8 mouse cellular contexts compared by ENCODE assay signal in genomic region chr5:70842192-70843095, GRCm38 (mm10). TPM values are rescaled to one million over a fixed set of nuclear protein-coding genes. Genes with fewer than 3 reads are reported as not detected.
DNase-seq lines count a peak whose midpoint lies in the region; ATAC-seq and TF ChIP-seq lines count a peak whose summit lies in the region.

TSS of gene Gabrg1 (minus strand) at chr5:70842617.

- DNase-seq in liver, embryonic 11.5 days (ENCODE audit: low spot score), result no peak
- DNase-seq in embryo, embryonic 10.5 days (ENCODE audit: low spot score), result peak; percentile 77
- peak; percentile 54 for DNase-seq in left cerebral cortex, postnatal 4 days
- peak; percentile 35 for DNase-seq in right cerebral cortex, postnatal 14 days
- no peak for DNase-seq in gastrocnemius, postnatal 14 days
- DNase-seq in liver, postnatal 0 days, result no peak

- H3K9ac ChIP-seq in liver, embryonic 11.5 days (ENCODE audit: low read depth, low read length), result no peak within 1 kb of the TSS
- H3K9ac ChIP-seq in liver, embryonic 12.5 days, result no peak within 1 kb of the TSS
- H3K9ac ChIP-seq in hindbrain, embryonic 13.5 days, result peak within 1 kb of the TSS; percentile 56
- H3K9ac ChIP-seq in liver, postnatal 0 days (replicated peaks), result no peak within 1 kb of the TSS

- H3K4me3 ChIP-seq in liver, embryonic 11.5 days (ENCODE audit: low read depth, low read length), result no peak within 1 kb of the TSS
- no peak within 1 kb of the TSS for H3K4me3 ChIP-seq in liver, embryonic 12.5 days
- peak within 1 kb of the TSS; percentile 50 for H3K4me3 ChIP-seq in hindbrain, embryonic 13.5 days
- H3K4me3 ChIP-seq in liver, postnatal 0 days (ENCODE audit: low read depth, low read length), result no peak within 1 kb of the TSS

- H3K9me3 ChIP-seq in liver, embryonic 11.5 days (ENCODE audit: control insufficient read depth, low read length), result no peaks in the 10 kb centered on the region
- H3K9me3 ChIP-seq in liver, embryonic 12.5 days (replicated peaks), result no peaks in the 10 kb centered on the region
- H3K9me3 ChIP-seq in hindbrain, embryonic 13.5 days, result no peaks in the 10 kb centered on the region
- no peaks in the 10 kb centered on the region for H3K9me3 ChIP-seq in liver, postnatal 0 days (ENCODE audit: low read length)

- WGBS in liver, embryonic 11.5 days, result 10% methylated on average over 19 of the region's 19 CpGs
- 13% methylated on average over 19 of the region's 19 CpGs for WGBS in liver, embryonic 12.5 days (ENCODE audit: insufficient replicate concordance)
- WGBS in hindbrain, embryonic 13.5 days, result under 1% methylated on average over 19 of the region's 19 CpGs
- 9% methylated on average over 19 of the region's 19 CpGs for WGBS in liver, postnatal 0 days (ENCODE audit: insufficient replicate concordance)

- no peaks in the 10 kb centered on the region for H3K27me3 ChIP-seq in liver, embryonic 11.5 days (replicated peaks; ENCODE audit: control insufficient read depth, insufficient read depth, low read length)
- no peaks in the 10 kb centered on the region for H3K27me3 ChIP-seq in liver, embryonic 12.5 days (replicated peaks)
- H3K27me3 ChIP-seq in hindbrain, embryonic 13.5 days, result no peaks in the 10 kb centered on the region
- H3K27me3 ChIP-seq in liver, postnatal 0 days (ENCODE audit: insufficient read depth, low read length), result no peaks in the 10 kb centered on the region

- peak within 1 kb of the TSS; percentile 7 for H3K4me2 ChIP-seq in liver, embryonic 11.5 days
- H3K4me2 ChIP-seq in liver, embryonic 12.5 days, result no peak within 1 kb of the TSS
- H3K4me2 ChIP-seq in hindbrain, embryonic 13.5 days, result peak within 1 kb of the TSS; percentile 67
- no peak within 1 kb of the TSS for H3K4me2 ChIP-seq in liver, postnatal 0 days (ENCODE audit: low read depth, low read length)

- TF ChIP-seq EP300 in liver, postnatal 0 days (IDR thresholded peaks at IDR 0.05; ENCODE audit: low read depth), result no peak

- intact Hi-C loops in left cerebral cortex, postnatal 4 days (cut with DNase I), result no loop called here
- intact Hi-C loops in gastrocnemius, postnatal 14 days (cut with DNase I; ENCODE audit: low total_unique reads), result no loop called here

- ATAC-seq in liver, embryonic 11.5 days (replicated peaks; ENCODE audit: low FRiP score), result no peak
- ATAC-seq in liver, embryonic 12.5 days, result no peak
- ATAC-seq in hindbrain, embryonic 13.5 days (ENCODE audit: low FRiP score), result peak; percentile 93
- ATAC-seq in liver, postnatal 0 days, result no peak

- H3K4me1 ChIP-seq in liver, embryonic 11.5 days (replicated peaks; ENCODE audit: control insufficient read depth, insufficient read depth, low read length), result no peaks in the 10 kb centered on the region
- no peaks in the 10 kb centered on the region for H3K4me1 ChIP-seq in liver, embryonic 12.5 days
- H3K4me1 ChIP-seq in hindbrain, embryonic 13.5 days (replicated peaks), result peaks cover 6% of the 10 kb centered on the region; the same call in 1 of the 2 replicates
- H3K4me1 ChIP-seq in liver, postnatal 0 days (ENCODE audit: insufficient read depth), result no peaks in the 10 kb centered on the region

- no peak for TF ChIP-seq CTCF in liver, postnatal 0 days (IDR thresholded peaks at IDR 0.05; ENCODE audit: low read depth)

- H3K27ac ChIP-seq in liver, embryonic 11.5 days (ENCODE audit: low read depth, low read length), result no peak within 1 kb of the TSS
- H3K27ac ChIP-seq in liver, embryonic 12.5 days, result no peak within 1 kb of the TSS
- peak within 1 kb of the TSS; percentile 77 for H3K27ac ChIP-seq in hindbrain, embryonic 13.5 days
- no peak within 1 kb of the TSS for H3K27ac ChIP-seq in liver, postnatal 0 days (ENCODE audit: low read depth)

- no peaks in the 10 kb centered on the region for H3K36me3 ChIP-seq in liver, embryonic 11.5 days (ENCODE audit: control insufficient read depth, insufficient read depth, low read length)
- no peaks in the 10 kb centered on the region for H3K36me3 ChIP-seq in liver, embryonic 12.5 days
- no peaks in the 10 kb centered on the region for H3K36me3 ChIP-seq in hindbrain, embryonic 13.5 days
- no peaks in the 10 kb centered on the region for H3K36me3 ChIP-seq in liver, postnatal 0 days (replicated peaks; ENCODE audit: insufficient read depth, low read length)

RNA-seq across cellular contexts. Expression of gene Gabrg1, which starts in this region (rescaled TPM):
- polyA plus RNA-seq in liver, embryonic 11.5 days (2014; fragmentation: Nextera tagmentation; extraction: Ambion mirVana), result 0.04 TPM in 1 of 2 replicates, not detected in the other
- not detected in 2 replicates for polyA plus RNA-seq in liver, embryonic 12.5 days (2016; fragmentation: Nextera tagmentation; extraction: Ambion mirVana)
- 5.5 and 5.7 TPM in 2 replicates for polyA plus RNA-seq in hindbrain, embryonic 13.5 days (2015; fragmentation: Nextera tagmentation; extraction: Ambion mirVana)
- 10 to 100 TPM; 17.0 to 22.9 TPM for total RNA-seq in left cerebral cortex, postnatal 4 days (2021)
- total RNA-seq in gastrocnemius, postnatal 14 days (2021), result not detected
- polyA plus RNA-seq in liver, postnatal 0 days (2015; fragmentation: Nextera tagmentation; extraction: Ambion mirVana), result not detected in 2 replicates

Comparison
In these comparisons a context has a peak if more than half of its experiments do, and no peak if none do; other contexts are left out.
1. RNA of gene Gabrg1 (total RNA-seq): 17.0 to 22.9 TPM in left cerebral cortex, postnatal 4 days; not detected in gastrocnemius, postnatal 14 days; every median in the first group is over 10 times any median in the second.
2. H3K4me2 ChIP-seq: peak in liver, embryonic 11.5 days (single experiment) and hindbrain, embryonic 13.5 days (single experiment); none in liver, embryonic 12.5 days (single experiment) and liver, postnatal 0 days (single experiment).
3. DNase-seq: peak in embryo, embryonic 10.5 days (single experiment), left cerebral cortex, postnatal 4 days (single experiment) and right cerebral cortex, postnatal 14 days (single experiment); none in liver, embryonic 11.5 days (single experiment), gastrocnemius, postnatal 14 days (single experiment) and liver, postnatal 0 days (single experiment).